Mouse (Mus musculus) heart, embryonic 10.5 days (tissue): ENCODE measurements around the gene Pitpnm3. TPM values are rescaled to one million over a fixed set of nuclear protein-coding genes. Genes with fewer than 3 reads are reported as not detected.

Source experiments
- DNase-seq: peaks from one replicate; pipeline ENCODE4 v3.0.0-alpha.2; 2017; ENCODE audit warnings: low spot score
- H3K27ac ChIP-seq: fragments of 300-500 bp; sonication (generic); 2 replicates; pipeline ENCODE4 v1.5.1; 2016; ENCODE audit warnings: mild to moderate bottlenecking
- H3K27me3 ChIP-seq: fragments of 300-500 bp; sonication (generic); 2 replicates; pipeline ENCODE4 v1.6.1; 2016; ENCODE audit warnings: mild to moderate bottlenecking; ENCODE audit not compliant: poor library complexity, insufficient read depth, severe bottlenecking
- H3K36me3 ChIP-seq: fragments of 300-500 bp; sonication (generic); 2 replicates; pipeline ENCODE4 v1.6.1; 2016; ENCODE audit warnings: mild to moderate bottlenecking, moderate library complexity
- H3K4me1 ChIP-seq: fragments of 300-500 bp; sonication (generic); 2 replicates; pipeline ENCODE4 v1.6.1; 2016; ENCODE audit warnings: mild to moderate bottlenecking
- H3K4me3 ChIP-seq: fragments of 300-500 bp; sonication (generic); 2 replicates; pipeline ENCODE4 v1.5.1; 2016; ENCODE audit warnings: mild to moderate bottlenecking, moderate library complexity
- H3K9me3 ChIP-seq: fragments of 300-500 bp; sonication (generic); 2 replicates; pipeline ENCODE4 v1.6.1; 2016; ENCODE audit warnings: mild to moderate bottlenecking, moderate library complexity
- WGBS: fragments of 180-500 bp; shearing (Covaris S2); methylation state at CpG from one replicate; pipeline ENCODE4 v1.1.7; 2016; 5-methylcytosine and 5-hydroxymethylcytosine counted together
- polyA plus RNA-seq: library from polyadenylated mRNA; unstranded; fragments of >200 nt; fragmentation: Nextera tagmentation; extraction: Ambion mirVana; gene quantifications from 2 replicates; pipeline ENCODE4 v1.2.1, GENCODE M21; 2016

Pitpnm3 gene
- polyA plus RNA-seq, 1 experiment from 2014 or later: 0.20 TPM

GRCm38 (mm10) chr11:72037996-72038395 lies 97.6 kb downstream of the Pitpnm3 start:
- no peak overlapping the region for H3K4me3 ChIP-seq
- no peak for DNase-seq
- H3K9me3 ChIP-seq: no peaks in the 10 kb centered on the region
- no peaks in the 10 kb centered on the region for H3K36me3 ChIP-seq
- H3K27me3 ChIP-seq: peaks cover 13% of the 10 kb centered on the region
- H3K27ac ChIP-seq: no peak overlapping the region
- H3K4me1 ChIP-seq: peaks cover 65% of the 10 kb centered on the region
- 6% methylated on average over 4 of the region's 4 CpGs for WGBS

DNA sequence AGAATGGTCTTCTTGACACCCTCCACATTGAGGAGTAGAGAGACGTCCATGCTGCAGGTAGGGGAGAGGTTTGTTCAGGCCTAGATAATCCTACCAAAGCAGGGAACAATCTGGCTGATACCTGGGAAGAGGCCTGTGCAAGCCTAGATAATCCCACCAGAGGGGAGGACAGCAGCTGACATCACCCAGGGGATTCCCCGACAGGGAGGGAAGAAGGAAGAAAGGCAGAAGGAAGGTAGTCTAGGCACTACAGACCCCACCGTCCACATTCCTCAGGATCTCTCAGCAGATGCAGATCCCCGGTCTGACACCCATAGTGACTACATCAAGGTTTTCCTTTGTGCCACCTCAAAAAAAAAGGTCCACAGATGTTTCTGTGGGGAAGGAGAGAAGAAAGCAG lies 98.2 kb downstream of the Pitpnm3 start, which contains the start of gene Aipl1:
Gene Aipl1, minus strand, starts transcription at position 101 of the 400 bp plus-strand sequence.
- Histone ChIP-seq H3K4me3 (no peak within 1 kb of the TSS), H3K9me3 (no peaks in the 10 kb centered on the region), H3K27me3 (peaks cover 13% of the 10 kb centered on the region), H3K4me1 (peaks cover 63% of the 10 kb centered on the region), H3K27ac (no peak within 1 kb of the TSS), H3K36me3 (no peaks in the 10 kb centered on the region)
- WGBS: 48% methylated on average over 4 of the region's 4 CpGs
- no peak for DNase-seq

- WGBS: 89% methylated on average over 3 of the region's 3 CpGs
Measured at GRCm38 (mm10) chr11:72032589-72032988, 103.0 kb downstream of the Pitpnm3 start.

DNA sequence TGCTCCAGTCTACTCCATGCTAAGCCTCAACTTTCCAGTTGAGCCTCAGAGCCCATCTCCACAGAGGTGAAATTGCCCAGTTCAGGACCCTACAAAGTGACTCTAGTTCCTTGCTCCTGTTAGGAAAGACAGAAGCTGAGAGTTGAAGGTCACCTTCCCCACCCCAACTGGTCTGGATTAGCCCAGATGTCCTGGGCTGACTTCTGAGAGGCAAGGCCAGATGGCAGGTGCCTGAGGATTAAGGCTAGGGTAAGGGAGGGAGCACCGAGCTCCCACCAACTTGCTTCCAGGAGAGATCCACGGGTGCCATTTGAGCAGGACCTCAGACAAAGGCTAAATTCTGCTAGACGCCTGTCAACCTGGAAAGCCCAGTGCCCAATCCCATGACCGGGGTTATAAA lies 103.5 kb downstream of the Pitpnm3 start:
- Histone ChIP-seq H3K27me3 (peaks cover 34% of the 10 kb centered on the region), H3K36me3 (no peaks in the 10 kb centered on the region), H3K4me1 (peaks cover 42% of the 10 kb centered on the region), H3K9me3 (no peaks in the 10 kb centered on the region), H3K4me3 (no peak overlapping the region), H3K27ac (no peak overlapping the region)
- DNase-seq: no peak
- WGBS: 61% methylated on average over 4 of the region's 4 CpGs

More at GRCm38 (mm10) chr11:72032589-72032988, 103.0 kb downstream of the Pitpnm3 start:
- H3K36me3 ChIP-seq: no peaks in the 10 kb centered on the region
- H3K27ac ChIP-seq: no peak overlapping the region
- H3K9me3 ChIP-seq: no peaks in the 10 kb centered on the region
- H3K27me3 ChIP-seq: peaks cover 34% of the 10 kb centered on the region
- H3K4me1 ChIP-seq: peaks cover 47% of the 10 kb centered on the region
- H3K4me3 ChIP-seq: no peak overlapping the region
- DNase-seq: no peak

DNA sequence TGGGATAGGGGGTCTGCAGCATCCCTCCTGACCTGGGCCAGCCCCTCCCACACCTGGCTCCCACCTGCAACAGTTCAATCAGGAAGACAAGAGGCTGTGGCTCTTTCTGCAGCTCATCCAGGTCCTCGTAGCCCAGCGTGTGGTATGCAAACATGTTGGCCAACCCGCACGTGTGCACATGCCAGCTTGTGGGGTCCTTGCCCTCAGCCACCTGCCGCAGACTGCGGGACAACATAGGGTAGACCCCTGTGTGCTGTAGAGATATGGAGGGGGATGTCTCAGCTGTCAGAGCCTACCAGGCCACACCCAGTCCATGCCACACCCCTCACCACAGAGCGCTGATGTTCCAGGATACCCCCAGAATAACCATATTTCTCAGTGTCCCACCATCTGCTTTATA lies 104.2 kb downstream of the Pitpnm3 start:
- H3K36me3 ChIP-seq: no peaks in the 10 kb centered on the region
- peaks cover 38% of the 10 kb centered on the region for H3K4me1 ChIP-seq
- peaks cover 35% of the 10 kb centered on the region for H3K27me3 ChIP-seq
- no peak overlapping the region for H3K4me3 ChIP-seq
- WGBS: 68% methylated on average over 7 of the region's 7 CpGs
- no peaks in the 10 kb centered on the region for H3K9me3 ChIP-seq
- no peak for DNase-seq
- H3K27ac ChIP-seq: no peak overlapping the region

DNA sequence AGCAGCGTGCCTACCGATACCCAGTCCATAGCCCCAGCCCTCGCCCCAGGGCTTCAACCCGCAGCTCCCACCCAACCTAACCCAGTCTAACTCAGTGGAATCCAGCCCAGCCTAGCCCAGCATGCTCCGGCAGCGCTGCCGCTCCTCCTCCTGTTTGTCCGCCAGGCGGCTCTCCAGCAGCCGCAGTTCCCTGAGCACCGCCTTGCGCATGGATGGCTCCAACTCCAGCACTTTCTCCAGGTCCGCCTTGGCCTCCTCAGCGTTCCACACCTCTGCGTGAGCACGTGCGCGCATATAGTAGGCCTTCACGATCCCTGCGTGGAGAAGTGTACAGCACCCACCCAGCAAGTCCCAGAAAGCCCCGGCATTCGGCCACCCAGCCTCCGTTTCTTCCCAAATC lies 106.4 kb downstream of the Pitpnm3 start:
- H3K4me1 ChIP-seq: peaks cover 21% of the 10 kb centered on the region
- no peaks in the 10 kb centered on the region for H3K9me3 ChIP-seq
- no peaks in the 10 kb centered on the region for H3K36me3 ChIP-seq
- H3K27me3 ChIP-seq: peaks cover 41% of the 10 kb centered on the region
- H3K4me3 ChIP-seq: no peak overlapping the region
- DNase-seq: no peak
- H3K27ac ChIP-seq: no peak overlapping the region
- 15% methylated on average over 23 of the region's 23 CpGs for WGBS

- Histone ChIP-seq H3K27ac (no peak overlapping the region), H3K4me3 (no peak overlapping the region), H3K4me1 (peaks cover 22% of the 10 kb centered on the region), H3K36me3 (no peaks in the 10 kb centered on the region), H3K27me3 (peaks cover 41% of the 10 kb centered on the region), H3K9me3 (no peaks in the 10 kb centered on the region)
- 81% methylated on average over 9 of the region's 9 CpGs for WGBS
- no peak for DNase-seq
Measured at GRCm38 (mm10) chr11:72027836-72028235, 107.7 kb downstream of the Pitpnm3 start.

DNA sequence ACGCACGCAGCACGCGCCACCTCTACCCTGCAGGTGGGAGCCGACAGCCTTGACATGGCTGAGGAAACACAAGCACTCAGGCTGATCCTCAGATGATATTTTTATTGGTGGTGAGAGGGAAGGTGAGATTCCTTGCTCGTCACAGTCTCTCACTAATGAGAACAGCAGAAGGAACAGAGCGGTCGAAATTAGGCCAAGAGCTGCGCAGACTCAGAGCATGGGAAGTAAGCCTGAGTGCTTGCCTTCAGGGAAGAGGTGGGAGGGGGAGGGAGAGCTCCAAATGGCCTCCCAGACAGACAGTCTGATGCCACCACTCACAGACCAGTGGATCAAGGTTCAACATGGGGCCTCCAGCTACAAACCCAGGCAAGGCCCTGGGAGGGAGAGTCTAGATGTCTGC lies 109.1 kb downstream of the Pitpnm3 start:
- no peak overlapping the region for H3K4me3 ChIP-seq
- H3K4me1 ChIP-seq: peaks cover 10% of the 10 kb centered on the region
- H3K36me3 ChIP-seq: no peaks in the 10 kb centered on the region
- no peaks in the 10 kb centered on the region for H3K9me3 ChIP-seq
- 86% methylated on average over 9 of the region's 9 CpGs for WGBS
- no peak for DNase-seq
- no peak overlapping the region for H3K27ac ChIP-seq
- peaks cover 47% of the 10 kb centered on the region for H3K27me3 ChIP-seq

DNA sequence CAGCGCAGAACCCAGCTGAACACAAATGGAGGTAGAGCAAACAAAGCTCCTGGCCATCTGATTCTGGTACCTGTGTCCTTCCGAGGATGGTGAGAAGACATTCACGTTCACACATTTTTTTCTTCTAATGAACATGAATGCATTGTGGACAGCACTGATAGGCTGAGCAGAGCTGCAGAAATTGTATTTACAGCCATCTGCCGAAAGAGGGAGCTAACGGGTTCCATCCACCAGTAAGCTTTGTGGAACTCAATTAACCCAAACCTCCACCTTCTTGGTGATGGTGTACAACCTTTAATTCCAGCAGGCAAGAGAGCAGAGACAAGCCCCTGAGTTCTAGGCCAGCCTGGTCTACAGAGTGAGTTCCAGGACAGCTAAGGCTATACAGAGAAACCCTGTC lies 109.7 kb downstream of the Pitpnm3 start:
- Histone ChIP-seq H3K36me3 (no peaks in the 10 kb centered on the region), H3K9me3 (no peaks in the 10 kb centered on the region), H3K4me1 (peaks cover 7% of the 10 kb centered on the region), H3K27ac (no peak overlapping the region), H3K27me3 (peaks cover 50% of the 10 kb centered on the region), H3K4me3 (no peak overlapping the region)
- 34% methylated on average over 5 of the region's 5 CpGs for WGBS
- no peak for DNase-seq

DNA sequence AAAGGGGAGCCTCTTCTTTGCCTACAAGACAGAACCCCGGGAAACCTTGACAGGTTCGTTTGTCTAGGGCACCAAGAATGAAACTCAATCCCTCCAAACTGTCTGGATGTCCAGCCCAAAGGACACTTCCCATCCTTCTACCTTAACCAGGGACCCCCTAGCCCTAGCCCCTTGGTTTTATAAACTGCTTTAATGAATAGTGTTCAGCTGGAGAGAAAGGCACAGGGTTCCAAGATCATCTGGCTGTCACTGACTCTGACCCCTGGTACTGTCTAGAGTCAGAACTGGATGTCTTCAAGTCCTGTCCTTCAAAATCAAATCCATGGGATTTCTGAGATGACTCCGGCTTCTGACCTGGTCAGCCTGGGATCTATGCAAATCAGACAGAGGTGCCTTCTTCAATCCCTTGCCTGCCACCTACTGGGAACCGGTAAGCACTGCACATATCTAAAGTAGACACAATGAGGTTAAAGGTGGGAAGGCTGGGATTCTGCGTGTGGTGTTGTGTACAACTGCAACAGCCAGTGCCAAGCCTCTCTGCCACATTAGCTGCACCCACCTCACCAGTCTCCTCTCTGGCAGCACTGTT lies 111.3 kb downstream of the Pitpnm3 start:
- Histone ChIP-seq H3K9me3 (no peaks in the 10 kb centered on the region), H3K36me3 (no peaks in the 10 kb centered on the region), H3K4me1 (peaks cover 9% of the 10 kb centered on the region), H3K27me3 (peaks cover 35% of the 10 kb centered on the region; the same call in 1 of the 2 replicates), H3K4me3 (no peak overlapping the region), H3K27ac (no peak overlapping the region)
- 34% methylated on average over 5 of the region's 5 CpGs for WGBS
- DNase-seq: no peak

- Histone ChIP-seq H3K4me1 (peaks cover 9% of the 10 kb centered on the region; the same call in 1 of the 2 replicates), H3K27me3 (peaks cover 28% of the 10 kb centered on the region; the same call in 1 of the 2 replicates), H3K4me3 (no peak overlapping the region), H3K9me3 (no peaks in the 10 kb centered on the region), H3K27ac (no peak overlapping the region), H3K36me3 (no peaks in the 10 kb centered on the region)
- DNase-seq: no peak
- 58% methylated on average over 8 of the region's 10 CpGs for WGBS
Measured at GRCm38 (mm10) chr11:72023581-72023980, 112.0 kb downstream of the Pitpnm3 start.

DNA sequence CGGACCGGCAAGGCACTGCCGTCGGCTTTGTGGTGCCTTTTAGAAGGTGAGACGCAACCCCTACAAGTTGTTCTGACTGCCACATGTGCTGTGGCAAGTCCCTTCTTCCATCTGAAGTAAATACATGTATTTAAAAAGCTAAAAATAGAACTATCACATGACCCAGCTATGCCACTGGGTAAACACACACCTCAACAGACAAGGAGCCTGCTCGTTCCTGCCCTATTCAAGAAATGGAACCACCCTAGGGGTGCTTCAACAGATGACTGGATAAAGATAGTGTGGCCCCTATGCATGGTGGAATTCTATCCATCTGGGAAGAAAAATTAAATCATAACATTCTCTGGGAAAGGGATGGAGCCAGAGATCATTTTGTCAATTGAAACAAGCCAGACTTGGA lies 112.8 kb downstream of the Pitpnm3 start:
- WGBS: 78% methylated on average over 6 of the region's 6 CpGs
- Histone ChIP-seq H3K9me3 (no peaks in the 10 kb centered on the region), H3K36me3 (no peaks in the 10 kb centered on the region)

DNA sequence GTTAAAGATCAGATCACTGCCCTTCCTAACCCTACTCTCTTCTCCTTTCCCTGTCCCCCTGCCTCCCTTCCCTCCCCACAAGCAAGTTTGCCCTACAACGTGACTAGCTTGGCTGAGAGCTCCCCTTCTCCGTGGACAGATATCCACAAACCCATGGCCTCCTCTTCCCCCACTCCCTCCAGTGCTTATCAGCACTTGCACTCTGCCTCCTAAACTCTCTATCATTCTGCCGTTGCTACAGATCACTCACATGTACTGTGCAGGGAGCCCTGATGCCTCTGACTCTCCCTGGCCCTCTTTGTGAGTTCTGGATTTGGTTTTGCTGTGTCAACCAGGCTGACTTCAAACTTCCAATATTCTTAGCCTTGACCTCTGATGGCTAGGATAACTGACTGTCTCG lies 114.6 kb downstream of the Pitpnm3 start:
- Histone ChIP-seq H3K27ac (no peak overlapping the region), H3K36me3 (no peaks in the 10 kb centered on the region), H3K9me3 (no peaks in the 10 kb centered on the region), H3K4me3 (no peak overlapping the region), H3K27me3 (peaks cover 15% of the 10 kb centered on the region; the same call in 1 of the 2 replicates), H3K4me1 (peaks cover 9% of the 10 kb centered on the region; the same call in 1 of the 2 replicates)
- no peak for DNase-seq
- WGBS: 53% methylated on average over 4 of the region's 4 CpGs

More for the DNA sequence above, 112.8 kb downstream of the Pitpnm3 start:
- no peak for DNase-seq
- peaks cover 9% of the 10 kb centered on the region; the same call in 1 of the 2 replicates for H3K4me1 ChIP-seq
- H3K27me3 ChIP-seq: peaks cover 25% of the 10 kb centered on the region; the same call in 1 of the 2 replicates
- H3K4me3 ChIP-seq: no peak overlapping the region
- H3K27ac ChIP-seq: no peak overlapping the region

GRCm38 (mm10) chr11:72017253-72017601 lies 118.4 kb downstream of the Pitpnm3 start:
- WGBS: 76% methylated on average over 9 of the region's 9 CpGs
- Histone ChIP-seq H3K27me3 (0 out of 2 replicates have a peak, but pooled peaks cover 9% of the 10 kb centered on the region), H3K9me3 (no peaks in the 10 kb centered on the region), H3K4me3 (no peak overlapping the region), H3K36me3 (no peaks in the 10 kb centered on the region), H3K4me1 (peaks cover 5% of the 10 kb centered on the region; the same call in 1 of the 2 replicates), H3K27ac (no peak overlapping the region)
- no peak for DNase-seq
